Mouse (Mus musculus) ES-Bruce4 (cell line): ENCODE measurements around the gene Srsf10.

ENCODE experiments used
- CTCF ChIP-seq: IDR thresholded peaks from one replicate; pipeline ENCODE4 v1.8.1; 2011; ENCODE audit warnings: low read depth, low read length
- EP300 ChIP-seq: IDR thresholded peaks from 2 replicates; pipeline ENCODE4 v1.6.1; 2011; ENCODE audit warnings: low read depth, low read length; ENCODE audit not compliant: insufficient read depth
- POLR2A ChIP-seq: IDR thresholded peaks from one replicate; pipeline ENCODE4 v1.8.1; 2011; ENCODE audit warnings: low read length; ENCODE audit not compliant: insufficient read depth

DNA sequence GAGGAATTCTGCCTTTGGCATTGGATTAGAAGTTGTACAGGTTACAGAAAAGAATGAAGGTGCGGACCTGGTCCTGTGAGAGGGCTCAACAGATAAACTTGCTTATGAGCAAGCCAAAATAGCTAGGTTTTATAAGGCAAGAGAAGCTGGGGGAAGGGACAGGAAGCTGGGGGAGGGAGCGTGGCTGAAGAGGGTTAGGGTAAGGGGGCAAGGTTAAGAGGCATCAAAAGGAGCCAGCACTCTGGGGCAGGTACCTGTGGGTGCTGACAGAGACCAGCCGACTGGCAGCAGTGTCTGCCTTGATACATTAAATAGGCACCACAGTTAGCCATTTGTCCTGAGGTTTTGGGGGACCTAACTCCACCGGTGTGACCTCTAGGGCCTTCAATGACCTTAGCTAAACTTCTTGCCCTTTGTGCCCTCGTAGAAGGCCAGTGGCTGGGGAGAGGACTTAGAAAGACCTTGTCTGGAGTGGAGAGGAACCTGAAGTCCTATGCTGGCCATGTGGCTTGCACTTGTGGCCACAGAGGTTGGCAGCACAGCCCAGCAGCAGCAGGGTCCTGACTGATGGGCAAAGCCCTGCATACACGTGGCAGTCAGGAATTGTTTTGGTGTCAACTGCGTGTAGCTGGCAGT lies 28.5 kb downstream of the Srsf10 start:
- no peak for TF ChIP-seq POLR2A
- TF ChIP-seq CTCF = no peak
- no peak for TF ChIP-seq EP300
